Mouse (Mus musculus): Measurements from ENCODE around the gene Mgat5.

- TF ChIP-seq CTCF (IDR thresholded peaks at IDR 0.05; ENCODE audit: low read depth) (no peak), EP300 (IDR thresholded peaks at IDR 0.05; ENCODE audit: low read depth) (no peak)
Observed at GRCm38 (mm10) chr1:127217665-127218064, 12.8 kb downstream of the Mgat5 start.

Data from heart, postnatal 0 days (tissue).